Mouse (Mus musculus) intestine, embryonic 16.5 days (tissue): ENCODE measurements at regions not wholly inside any gene's neighbourhood (a gene's known extent, or its start where the extent isn't known, plus 50 kb on each side); places are given as distances from the start of the nearest gene placed in this dataset.

Source experiments
- ATAC-seq: fragments of 200-750 bp; cut with Nextera tagmentation; 2 replicates; pipeline ENCODE4 v1.8.0; 2017; ENCODE audit warnings: moderate TSS enrichment, moderate library complexity
- H3K27ac ChIP-seq: fragments of 300-500 bp; sonication (generic); 2 replicates; pipeline ENCODE4 v1.5.1; 2014; ENCODE audit warnings: mild to moderate bottlenecking, low read length
- H3K27me3 ChIP-seq: fragments of 300-500 bp; sonication (generic); replicated peaks from 2 replicates; pipeline ENCODE4 v1.6.1; 2014; ENCODE audit warnings: low read length, control low read depth, mixed read lengths; ENCODE audit not compliant: control insufficient read depth, insufficient read depth
- H3K36me3 ChIP-seq: fragments of 300-500 bp; sonication (generic); 2 replicates; pipeline ENCODE4 v1.6.1; 2014; ENCODE audit warnings: low read length, control low read depth; ENCODE audit not compliant: control insufficient read depth, insufficient read depth
- H3K4me1 ChIP-seq: fragments of 300-500 bp; sonication (generic); 2 replicates; pipeline ENCODE4 v1.6.1; 2014; ENCODE audit warnings: low read length, control low read depth, mixed read lengths; ENCODE audit not compliant: control insufficient read depth, insufficient read depth
- H3K4me2 ChIP-seq: fragments of 300-500 bp; sonication (generic); 2 replicates; pipeline ENCODE4 v1.6.1; 2014; ENCODE audit warnings: low read depth, low read length, control low read depth
- H3K4me3 ChIP-seq: fragments of 300-500 bp; sonication (generic); 2 replicates; pipeline ENCODE4 v1.5.1; 2014; ENCODE audit warnings: mild to moderate bottlenecking, low read length
- H3K9ac ChIP-seq: fragments of 300-500 bp; sonication (generic); 2 replicates; pipeline ENCODE4 v1.6.1; 2014; ENCODE audit warnings: low read depth, low read length
- H3K9me3 ChIP-seq: fragments of 300-500 bp; sonication (generic); 2 replicates; pipeline ENCODE4 v1.6.1; 2016; ENCODE audit warnings: low read length, control low read depth; ENCODE audit not compliant: control insufficient read depth
- WGBS: fragments of 180-500 bp; shearing (Covaris S2); extraction: QIAGEN DNeasy Blood & Tissue Kit; methylation state at CpG from one replicate; pipeline ENCODE4 v1.1.7; 2014; 5-methylcytosine and 5-hydroxymethylcytosine counted together

GRCm38 (mm10) chr6:95921737-95922136 lies 191.2 kb upstream of the Fam19a1 start:
- ATAC-seq: no peak
- Histone ChIP-seq H3K4me1 (0 out of 2 replicates have a peak, but pooled peaks cover 2% of the 10 kb centered on the region), H3K27me3 (no peaks in the 10 kb centered on the region), H3K9ac (no peak overlapping the region), H3K4me2 (no peak overlapping the region), H3K9me3 (no peaks in the 10 kb centered on the region), H3K4me3 (no peak overlapping the region), H3K36me3 (no peaks in the 10 kb centered on the region), H3K27ac (no peak overlapping the region)
- WGBS: 36% methylated on average over 3 of the region's 3 CpGs

DNA sequence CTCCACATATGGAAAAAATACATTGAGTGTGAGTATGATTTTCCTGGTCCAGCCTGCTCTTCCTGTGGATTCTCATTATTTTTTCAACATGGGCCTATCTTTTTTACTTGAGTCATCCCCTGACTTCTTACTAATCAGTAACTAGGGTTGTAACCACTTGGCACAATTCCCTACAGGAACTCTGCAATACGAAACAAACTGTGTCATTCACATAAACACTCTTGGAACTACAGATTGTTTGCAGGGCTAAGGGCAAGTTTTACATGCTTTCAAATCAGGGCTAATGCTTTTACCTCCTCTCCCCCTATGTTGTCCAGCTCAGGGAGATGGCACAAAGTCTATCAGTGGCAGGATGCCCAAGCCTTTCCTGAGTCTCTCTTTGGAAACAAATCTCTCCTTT lies 178.4 kb upstream of the Fam19a1 start:
- Histone ChIP-seq H3K4me1 (peaks cover 5% of the 10 kb centered on the region; the same call in 1 of the 2 replicates), H3K27me3 (no peaks in the 10 kb centered on the region), H3K36me3 (no peaks in the 10 kb centered on the region), H3K4me2 (no peak overlapping the region), H3K4me3 (no peak overlapping the region), H3K27ac (no peak overlapping the region), H3K9ac (no peak overlapping the region), H3K9me3 (no peaks in the 10 kb centered on the region)
- WGBS: 15% methylated on average over 1 of the region's 1 CpGs
- ATAC-seq: peak; percentile 82

DNA sequence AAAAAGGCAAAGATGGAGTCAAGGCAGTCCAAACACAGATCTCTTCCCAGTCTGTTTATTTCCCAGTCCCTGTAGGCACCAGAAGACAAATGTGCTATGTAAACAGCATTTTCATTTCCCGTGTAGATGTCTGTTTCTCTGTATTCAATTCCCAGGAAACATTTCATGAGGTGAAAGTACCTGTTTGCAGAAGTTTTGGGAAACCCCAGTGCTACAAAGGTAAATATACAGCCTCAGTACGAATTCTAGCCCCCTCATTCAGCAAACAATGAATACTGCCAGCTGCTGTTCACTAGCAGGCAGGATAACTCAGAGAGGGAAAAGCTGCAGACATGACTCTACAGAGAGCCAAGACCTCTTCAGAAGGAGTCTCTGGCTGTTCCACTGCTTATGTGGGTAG lies 176.4 kb upstream of the Fam19a1 start:
- 0 out of 2 replicates have a peak, but pooled peaks have one; percentile 31 for ATAC-seq
- H3K4me3 ChIP-seq: no peak overlapping the region
- 25% methylated on average over 2 of the region's 2 CpGs for WGBS
- no peak overlapping the region for H3K27ac ChIP-seq
- peaks cover 5% of the 10 kb centered on the region; the same call in 1 of the 2 replicates for H3K4me1 ChIP-seq
- no peak overlapping the region for H3K9ac ChIP-seq
- no peaks in the 10 kb centered on the region for H3K36me3 ChIP-seq
- H3K27me3 ChIP-seq: no peaks in the 10 kb centered on the region
- no peak overlapping the region for H3K4me2 ChIP-seq
- H3K9me3 ChIP-seq: no peaks in the 10 kb centered on the region

DNA sequence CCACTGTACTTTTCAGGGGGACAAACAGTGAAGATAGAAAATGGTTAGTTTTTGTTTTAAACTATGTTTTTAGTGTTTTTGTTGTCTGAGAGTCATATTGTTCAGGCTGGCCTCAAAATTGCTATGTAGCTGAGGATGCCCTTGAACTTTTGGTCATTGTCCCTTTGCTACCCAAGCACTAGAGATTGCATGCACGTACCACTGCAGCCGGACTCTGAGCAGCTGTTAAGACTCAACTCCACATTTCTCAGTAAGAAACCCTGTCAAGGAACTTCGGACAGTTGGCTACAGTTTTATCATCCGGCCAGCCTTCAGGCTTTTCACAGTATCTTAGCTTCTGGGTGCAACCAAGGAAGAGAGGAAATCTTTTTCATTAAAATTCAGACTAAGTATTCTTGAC lies 173.9 kb upstream of the Fam19a1 start:
- no peak overlapping the region for H3K9ac ChIP-seq
- H3K4me2 ChIP-seq: no peak overlapping the region
- H3K36me3 ChIP-seq: no peaks in the 10 kb centered on the region
- no peaks in the 10 kb centered on the region for H3K27me3 ChIP-seq
- H3K4me3 ChIP-seq: no peak overlapping the region
- peaks cover 5% of the 10 kb centered on the region; the same call in 1 of the 2 replicates for H3K4me1 ChIP-seq
- ATAC-seq: no peak
- no peak overlapping the region for H3K27ac ChIP-seq
- H3K9me3 ChIP-seq: no peaks in the 10 kb centered on the region
- WGBS: 55% methylated on average over 4 of the region's 4 CpGs

- Histone ChIP-seq H3K36me3 (no peaks in the 10 kb centered on the region), H3K4me3 (no peak overlapping the region), H3K9ac (no peak overlapping the region), H3K4me2 (no peak overlapping the region), H3K27ac (no peak overlapping the region), H3K27me3 (no peaks in the 10 kb centered on the region), H3K4me1 (no peaks in the 10 kb centered on the region), H3K9me3 (no peaks in the 10 kb centered on the region)
- 67% methylated on average over 1 of the region's 1 CpGs for WGBS
- no peak for ATAC-seq
These were observed 152.2 kb upstream of the Fam19a1 start for GRCm38 (mm10) chr6:95960745-95961144.

GRCm38 (mm10) chr6:95966231-95966630 lies 146.7 kb upstream of the Fam19a1 start:
- ATAC-seq: no peak
- whole genome bisulfite sequencing: 60% methylated on average over 2 of the region's 2 CpGs
- no peaks in the 10 kb centered on the region for H3K36me3 ChIP-seq
- H3K9me3 ChIP-seq: no peaks in the 10 kb centered on the region
- H3K4me3 ChIP-seq: no peak overlapping the region
- H3K27me3 ChIP-seq: no peaks in the 10 kb centered on the region
- no peaks in the 10 kb centered on the region for H3K4me1 ChIP-seq
- no peak overlapping the region for H3K4me2 ChIP-seq
- no peak overlapping the region for H3K27ac ChIP-seq
- H3K9ac ChIP-seq: no peak overlapping the region

- H3K9me3 ChIP-seq: no peaks in the 10 kb centered on the region
- H3K4me2 ChIP-seq: no peak overlapping the region
- no peaks in the 10 kb centered on the region for H3K4me1 ChIP-seq
- H3K4me3 ChIP-seq: no peak overlapping the region
- no peaks in the 10 kb centered on the region for H3K36me3 ChIP-seq
- no peaks in the 10 kb centered on the region for H3K27me3 ChIP-seq
- no peak for ATAC-seq
- no peak overlapping the region for H3K9ac ChIP-seq
- no peak overlapping the region for H3K27ac ChIP-seq
- WGBS: 90% methylated on average over 2 of the region's 2 CpGs
These were observed 137.0 kb upstream of the Fam19a1 start for GRCm38 (mm10) chr6:95975994-95976393.

DNA sequence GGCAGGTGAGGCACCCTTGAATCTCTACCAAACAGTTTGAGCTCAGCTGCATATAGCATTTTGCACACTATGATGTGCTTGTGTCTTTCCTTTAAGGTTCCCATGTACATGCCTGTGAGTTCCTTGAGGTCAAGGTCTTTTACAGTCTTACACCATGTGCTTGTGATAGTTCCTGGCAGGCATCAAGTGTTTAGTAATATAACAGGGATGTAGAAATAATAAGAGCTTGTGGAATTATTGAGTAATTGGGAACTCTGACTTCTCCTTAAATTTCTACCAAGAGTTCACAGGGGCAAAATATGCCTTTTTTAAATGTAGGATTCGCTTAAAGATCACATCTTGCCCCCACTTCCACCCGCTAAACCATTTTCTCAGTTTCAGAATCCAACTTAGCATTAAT lies 115.9 kb upstream of the Fam19a1 start:
- WGBS: 88% methylated on average over 2 of the region's 2 CpGs
- Histone ChIP-seq H3K9me3 (no peaks in the 10 kb centered on the region), H3K4me3 (no peak overlapping the region), H3K27me3 (no peaks in the 10 kb centered on the region), H3K4me2 (no peak overlapping the region), H3K27ac (no peak overlapping the region), H3K36me3 (no peaks in the 10 kb centered on the region), H3K9ac (no peak overlapping the region), H3K4me1 (0 out of 2 replicates have a peak, but pooled peaks cover 3% of the 10 kb centered on the region)
- ATAC-seq: no peak

DNA sequence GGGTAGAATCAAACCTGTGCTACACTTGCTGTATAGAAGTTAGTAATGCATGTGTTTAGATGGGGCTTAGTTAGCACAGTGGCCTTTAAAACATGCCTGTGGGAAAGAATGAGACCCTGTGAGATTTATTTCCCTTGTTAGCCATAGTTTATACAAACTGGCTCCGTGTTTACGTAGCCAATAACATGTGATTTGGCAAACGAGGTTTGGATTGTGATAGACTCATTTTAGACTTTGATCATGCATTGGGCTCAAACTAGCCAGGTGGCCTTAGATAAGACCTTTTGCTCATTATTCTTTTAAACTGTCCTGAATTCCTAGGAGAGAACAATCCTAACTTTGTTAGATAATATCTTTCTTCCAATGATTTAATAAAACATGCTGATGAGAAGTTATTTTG lies 115.2 kb upstream of the Fam19a1 start:
- ATAC-seq: no peak
- no peak overlapping the region for H3K4me2 ChIP-seq
- H3K36me3 ChIP-seq: no peaks in the 10 kb centered on the region
- no peak overlapping the region for H3K27ac ChIP-seq
- H3K9ac ChIP-seq: no peak overlapping the region
- H3K27me3 ChIP-seq: no peaks in the 10 kb centered on the region
- H3K9me3 ChIP-seq: no peaks in the 10 kb centered on the region
- 0 out of 2 replicates have a peak, but pooled peaks cover 3% of the 10 kb centered on the region for H3K4me1 ChIP-seq
- 29% methylated on average over 3 of the region's 3 CpGs for WGBS
- no peak overlapping the region for H3K4me3 ChIP-seq

- H3K9me3 ChIP-seq: no peaks in the 10 kb centered on the region
- 77% methylated on average over 5 of the region's 5 CpGs for WGBS
- no peaks in the 10 kb centered on the region for H3K27me3 ChIP-seq
- no peak for ATAC-seq
- no peaks in the 10 kb centered on the region for H3K36me3 ChIP-seq
- H3K27ac ChIP-seq: no peak overlapping the region
- no peak overlapping the region for H3K4me2 ChIP-seq
- H3K9ac ChIP-seq: no peak overlapping the region
- H3K4me3 ChIP-seq: no peak overlapping the region
- 0 out of 2 replicates have a peak, but pooled peaks cover 3% of the 10 kb centered on the region for H3K4me1 ChIP-seq
These were observed 113.5 kb upstream of the Fam19a1 start for GRCm38 (mm10) chr6:95999441-95999840.
